Mouse (Mus musculus) pancreas, adult 10 weeks (tissue): Measurements from ENCODE around the gene Ybx1. TPM values are rescaled to one million over a fixed set of nuclear protein-coding genes. Genes with fewer than 3 reads are reported as not detected.

ENCODE experiments used
- polyA plus RNA-seq: library from polyadenylated mRNA; stranded (reverse); fragments of 350-450 nt; fragmentation: Illumina TruSeq; extraction: RNeasy Lipid Tissue Mini Kit (QIAGEN cat#74804); gene quantifications from one replicate; pipeline ENCODE4 v1.2.3, GENCODE M21; 2015; ENCODE audit warnings: low read depth, low replicate concordance; ENCODE audit not compliant: insufficient read depth

Ybx1 gene
- 82.7 TPM for polyA plus RNA-seq

DNA sequence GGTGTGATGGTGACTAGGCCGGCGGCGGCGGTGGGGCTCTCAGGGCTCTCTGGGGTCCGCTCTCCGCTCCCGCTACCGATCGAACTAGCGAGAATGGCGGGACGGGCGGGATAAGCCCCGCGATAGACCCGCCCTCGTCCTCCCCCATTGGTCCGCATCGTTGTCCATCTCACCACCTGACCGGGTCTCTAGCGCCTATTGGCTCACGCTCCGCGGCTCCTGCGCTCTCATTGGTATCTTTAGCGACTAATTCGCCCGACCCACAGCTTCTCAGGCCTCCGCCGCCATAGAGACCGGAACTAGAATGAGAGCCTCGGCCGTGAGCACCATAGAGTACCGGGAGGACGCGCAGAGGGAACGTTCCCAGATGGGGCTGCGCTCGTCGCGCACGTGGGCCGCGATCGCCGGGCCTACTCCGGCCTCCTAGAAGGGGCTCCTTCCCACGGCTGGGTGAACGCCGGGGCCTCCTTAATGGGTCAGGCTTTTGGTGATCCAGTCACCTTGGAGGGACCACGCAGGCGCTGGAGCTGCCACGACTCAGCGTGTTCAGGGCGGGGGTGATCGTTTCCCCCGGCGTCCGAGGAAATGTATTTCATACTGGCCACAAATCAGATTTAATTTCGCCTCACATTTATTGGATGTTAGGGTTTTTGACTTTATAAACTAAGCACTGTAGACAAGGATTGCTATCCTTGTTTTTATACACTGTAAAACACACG, at the start of gene Ybx1:
Gene Ybx1 (minus strand): TSS at position 190 of the 719 bp plus-strand sequence.

DNA sequence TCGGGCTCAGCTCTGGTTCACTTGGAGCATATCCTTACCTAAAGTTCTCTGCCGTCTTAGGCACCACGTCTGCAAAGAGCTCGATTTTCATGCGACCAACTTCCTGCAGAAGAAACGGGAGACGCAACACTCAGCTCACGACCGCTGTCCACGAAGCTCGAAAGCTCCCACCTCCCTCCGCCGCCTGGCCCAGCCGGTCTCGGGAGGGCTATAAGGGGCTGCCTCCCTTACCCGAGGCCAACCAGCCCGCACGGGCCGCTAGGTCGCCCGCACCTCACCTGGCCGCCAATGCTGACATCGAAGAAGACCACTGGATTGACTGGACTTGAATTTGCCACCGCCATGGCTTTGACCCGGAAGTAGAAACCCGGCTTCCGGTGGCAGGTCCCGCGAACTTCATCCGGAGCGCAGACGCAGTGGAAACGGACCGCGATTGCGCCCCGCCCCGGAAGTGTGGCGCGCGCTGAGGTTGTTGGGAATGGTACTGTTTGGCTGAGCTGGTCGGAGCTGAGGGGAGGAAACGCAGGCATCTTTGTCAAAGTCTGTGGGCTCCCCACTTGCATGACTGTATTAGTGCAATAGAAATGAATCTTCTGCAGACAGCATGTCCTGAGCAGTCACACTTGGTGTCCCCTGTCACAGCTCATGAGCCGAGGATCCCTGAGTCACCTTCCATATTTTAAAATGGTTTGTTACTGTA, 25.9 kb upstream of the Ybx1 start, which contains the start of gene Ppih:
Gene Ppih (minus strand): TSS at position 416 of the 700 bp plus-strand sequence.

DNA sequence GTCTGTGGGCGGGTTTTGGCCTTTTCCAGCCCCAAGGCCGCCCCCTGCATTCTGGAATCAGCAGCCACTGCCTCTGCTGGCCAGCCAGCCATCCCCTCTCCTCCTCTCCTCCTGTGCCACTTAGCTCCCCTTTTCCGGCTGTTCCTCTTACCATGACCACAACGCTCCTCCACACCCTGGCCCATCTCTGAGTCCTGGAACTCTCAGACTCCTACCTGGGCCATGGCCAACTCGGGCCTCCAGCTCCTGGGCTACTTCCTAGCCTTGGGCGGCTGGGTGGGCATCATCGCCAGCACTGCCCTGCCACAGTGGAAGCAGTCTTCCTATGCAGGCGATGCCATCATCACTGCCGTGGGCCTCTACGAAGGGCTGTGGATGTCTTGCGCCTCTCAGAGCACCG, 39.1 kb downstream of the Ybx1 start, which contains the start of gene Cldn19:
Gene Cldn19 (plus strand): TSS at position 64 of the 400 bp plus-strand sequence.

DNA sequence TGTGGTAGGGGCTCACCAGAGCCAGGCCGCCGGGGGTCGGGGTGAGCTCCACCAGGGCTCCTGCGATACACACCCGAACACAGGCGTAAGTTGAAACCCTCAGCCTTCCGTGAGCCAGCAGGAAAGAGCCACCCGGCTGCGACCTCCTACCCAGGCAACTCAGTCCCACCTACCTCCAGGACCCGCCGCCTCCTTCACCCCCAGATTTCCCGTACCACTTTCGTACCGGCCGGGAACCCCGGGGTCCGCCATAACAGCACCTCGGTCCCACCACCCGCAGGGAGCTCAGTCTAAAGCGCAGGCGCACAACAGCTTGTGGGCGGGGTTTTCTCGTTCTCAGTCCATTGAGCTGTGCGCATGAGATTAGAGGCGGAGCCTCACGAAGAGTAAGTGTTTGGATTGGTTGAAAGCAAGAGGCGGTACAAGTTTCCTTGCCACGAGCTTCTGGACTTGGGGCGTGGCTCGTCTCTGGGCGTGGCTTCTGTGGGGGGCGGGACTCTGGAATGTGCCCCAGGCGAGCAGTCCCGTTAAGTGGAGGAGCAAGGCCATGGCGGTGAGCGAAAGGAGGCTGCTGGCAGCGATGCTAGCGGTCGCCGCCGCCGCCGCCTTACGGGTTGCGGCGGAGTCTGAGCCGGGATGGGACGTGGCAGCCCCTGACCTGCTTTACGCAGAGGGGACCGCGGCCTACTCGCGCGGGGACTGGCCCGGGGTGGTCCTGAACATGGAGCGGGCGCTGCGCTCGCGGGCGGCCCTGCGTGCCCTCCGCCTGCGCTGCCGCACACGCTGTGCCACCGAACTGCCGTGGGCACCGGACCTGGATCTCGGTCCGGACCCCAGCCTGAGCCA, 61.8 kb downstream of the Ybx1 start, which contains the start of the genes AU022252 and P3h1:
Gene AU022252 (minus strand): TSS at position 303 of the 846 bp plus-strand sequence.
Gene P3h1 (plus strand): TSS at position 506 of the 846 bp plus-strand sequence.

Other genes with a start within 250 kb of the Ybx1 start
- 4.1 TPM for gene Slc2a1, start 185.9 kb downstream of the Ybx1 start, polyA plus RNA-seq
- gene Zfp691, start 120.4 kb downstream of the Ybx1 start, polyA plus RNA-seq = 3.7 TPM
- not detected for gene Ermap, start 104.6 kb downstream of the Ybx1 start, polyA plus RNA-seq
- 5.2 TPM for gene Svbp, start 99.3 kb downstream of the Ybx1 start, polyA plus RNA-seq
- not detected for gene Tmem269, start 76.4 kb downstream of the Ybx1 start, polyA plus RNA-seq
- gene AU022252, start 61.9 kb downstream of the Ybx1 start, polyA plus RNA-seq = 1.6 TPM
- gene P3h1, start 61.7 kb downstream of the Ybx1 start, polyA plus RNA-seq = 5.2 TPM
- not detected for gene Cldn19, start 39.2 kb downstream of the Ybx1 start, polyA plus RNA-seq
- 6.9 TPM for gene Ppih, start 25.9 kb upstream of the Ybx1 start, polyA plus RNA-seq
- 1.5 TPM for gene Ccdc30, start 120.9 kb upstream of the Ybx1 start, polyA plus RNA-seq
- gene Ppcs, start 127.8 kb upstream of the Ybx1 start, polyA plus RNA-seq = 3.3 TPM
- not detected for gene Zmynd12, start 128.2 kb upstream of the Ybx1 start, polyA plus RNA-seq
- gene Rimkla, start 198.0 kb upstream of the Ybx1 start, polyA plus RNA-seq = 0.31 TPM
- gene Foxj3, start 242.4 kb upstream of the Ybx1 start, polyA plus RNA-seq = 5.0 TPM
- 2.3 TPM for gene Frg2f1, start 244.9 kb upstream of the Ybx1 start, polyA plus RNA-seq